Mouse (Mus musculus) thymus, adult 18-20 months (tissue): ENCODE data around the gene Plekhg4.

Experiments
- DNase-seq, 2 experiments: peaks; one replicate each; pipeline ENCODE4 v3.0.0; 2022; ENCODE audit warnings: mixed read lengths in 2 of 2

Plekhg4 gene

DNA sequence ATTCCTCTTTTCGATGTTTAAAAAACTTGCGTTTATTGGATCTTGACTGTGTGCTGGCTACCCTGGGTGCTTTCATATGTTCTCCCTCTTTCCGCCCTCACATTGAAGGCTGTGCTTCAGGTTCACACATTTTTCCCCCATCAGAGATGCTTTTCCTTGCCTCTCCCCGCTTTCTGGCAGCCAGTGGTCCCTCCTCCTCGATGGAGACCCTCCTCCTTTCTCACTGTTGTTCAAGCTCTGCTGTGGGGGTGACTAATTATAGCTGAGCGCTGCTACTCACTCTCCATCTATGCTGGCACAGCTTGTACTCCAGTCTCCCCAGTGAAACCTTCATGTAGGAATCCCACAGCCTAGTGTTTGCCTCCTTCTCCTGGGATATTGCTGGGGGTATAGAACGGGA, 22.9 kb upstream of the Plekhg4 start:
- no peak for DNase-seq

DNA sequence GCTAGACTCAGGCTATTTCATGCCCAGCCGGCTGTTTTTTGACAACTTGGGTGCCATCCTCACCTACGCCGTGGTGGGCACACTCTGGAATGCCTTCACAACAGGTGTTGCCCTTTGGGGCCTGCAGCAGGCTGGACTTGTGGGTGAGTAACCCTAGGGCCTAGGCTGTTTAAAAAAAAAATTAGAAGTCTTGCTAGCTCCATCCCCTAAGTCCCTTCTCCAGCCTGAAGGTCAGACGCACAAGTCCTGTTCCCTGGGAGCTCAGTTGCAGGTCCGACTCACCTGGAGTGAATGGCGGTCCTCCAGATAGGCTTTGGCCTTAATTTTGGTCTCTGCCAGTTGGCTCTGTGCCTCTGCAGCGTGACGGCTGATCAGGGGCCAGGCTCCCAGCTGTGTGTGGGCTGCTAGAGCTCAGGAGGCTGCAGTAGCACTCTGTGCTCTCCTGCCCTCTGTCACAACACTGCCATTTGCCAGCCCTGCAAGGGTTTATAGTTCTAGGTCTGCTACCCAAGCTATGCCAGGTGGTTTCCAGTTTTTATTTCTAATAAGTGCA, 19.4 kb upstream of the Plekhg4 start:
- DNase-seq, result no peak

DNA sequence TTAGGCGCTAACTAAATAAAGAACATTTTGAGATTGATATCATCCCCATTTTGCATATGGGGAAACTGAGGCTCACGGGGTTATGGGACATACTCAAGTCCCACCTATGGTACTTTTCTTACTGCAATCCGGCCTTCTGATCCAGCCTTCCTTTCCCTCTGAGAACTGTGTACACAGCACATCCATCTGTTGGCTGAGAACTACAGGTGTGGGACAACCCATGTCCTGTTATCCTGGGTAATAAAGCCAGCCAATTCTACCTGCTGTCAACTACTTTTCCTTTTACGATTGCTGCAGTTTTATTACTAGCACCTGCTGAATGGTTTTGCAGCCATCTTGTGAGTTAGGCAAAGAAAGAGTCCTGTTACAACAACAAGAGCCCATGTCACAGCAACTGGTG, 18.5 kb upstream of the Plekhg4 start:
- no peak for DNase-seq

DNA sequence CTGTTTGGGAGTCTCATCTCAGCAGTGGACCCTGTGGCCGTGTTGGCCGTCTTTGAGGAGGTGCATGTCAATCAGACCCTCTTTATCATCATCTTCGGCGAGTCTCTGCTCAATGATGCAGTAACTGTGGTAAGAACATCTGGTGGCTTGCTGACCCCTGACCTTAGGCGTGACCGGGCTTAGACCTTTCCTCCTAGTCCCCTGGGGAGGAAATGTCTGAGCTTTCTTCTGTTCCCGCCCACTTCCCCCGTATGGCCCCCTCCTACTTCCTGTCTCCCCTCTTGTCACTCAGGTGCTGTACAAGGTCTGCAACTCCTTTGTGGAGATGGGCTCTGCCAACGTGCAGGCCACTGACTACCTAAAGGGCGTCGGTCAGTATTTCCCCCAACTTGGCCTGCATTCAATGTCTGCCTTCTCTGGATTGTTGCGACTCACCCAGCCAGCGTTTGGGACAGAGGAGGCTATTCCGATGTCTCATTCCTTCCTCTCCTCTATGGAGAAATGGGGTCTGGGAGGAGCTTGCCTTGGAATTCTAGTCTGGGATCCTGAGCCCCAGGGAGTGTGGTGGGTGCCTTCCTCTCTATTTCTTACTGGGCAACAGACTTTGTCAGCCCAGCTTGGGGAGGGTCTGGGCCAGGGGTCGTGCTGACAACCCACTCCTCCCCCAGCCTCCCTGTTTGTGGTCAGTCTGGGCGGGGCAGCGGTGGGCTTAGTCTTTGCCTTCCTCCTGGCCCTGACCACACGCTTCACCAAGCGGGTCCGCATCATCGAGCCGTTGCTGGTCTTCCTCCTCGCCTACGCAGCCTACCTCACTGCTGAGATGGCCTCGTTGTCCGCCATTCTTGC, 17.7 kb upstream of the Plekhg4 start:
- DNase-seq, result peak; percentile 39 to 59

DNA sequence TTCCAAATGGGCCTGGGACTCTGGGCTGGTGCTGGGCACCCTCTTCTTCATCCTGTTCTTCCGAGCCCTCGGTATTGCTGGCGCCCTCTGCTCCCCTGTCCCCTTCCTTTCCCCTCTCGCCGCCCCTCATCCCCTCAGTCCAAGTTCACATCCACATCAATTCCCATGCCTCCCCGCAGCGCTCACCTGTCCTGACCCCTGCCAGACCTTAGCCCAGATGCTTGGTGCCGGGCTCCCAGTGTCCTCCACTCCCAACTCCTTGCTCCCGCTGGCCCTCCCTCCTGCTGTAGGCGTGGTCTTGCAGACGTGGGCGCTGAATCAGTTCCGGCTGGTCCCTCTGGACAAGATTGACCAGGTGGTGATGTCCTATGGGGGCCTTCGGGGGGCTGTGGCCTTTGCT, 16.4 kb upstream of the Plekhg4 start:
- no peak for DNase-seq

DNA sequence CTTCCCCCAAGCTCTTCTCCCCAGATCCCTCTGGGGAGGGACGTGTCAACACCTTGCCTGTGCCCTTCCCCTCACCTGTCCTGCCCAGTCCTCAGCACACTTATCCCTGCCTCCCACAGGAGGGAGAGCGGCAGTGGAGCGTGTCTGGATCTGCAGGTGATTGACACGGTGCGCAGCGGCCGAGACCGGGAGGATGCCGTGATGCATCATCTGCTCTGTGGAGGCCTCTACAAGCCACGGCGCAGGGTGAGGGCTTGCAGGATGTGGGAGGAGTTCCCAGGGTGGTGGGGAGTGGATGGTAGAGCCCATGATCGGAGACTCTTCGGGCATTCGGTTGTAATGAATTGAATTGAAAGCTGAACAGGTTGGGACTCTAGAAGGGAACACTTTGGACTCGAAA, 13.9 kb upstream of the Plekhg4 start:
- no peak for DNase-seq

DNA sequence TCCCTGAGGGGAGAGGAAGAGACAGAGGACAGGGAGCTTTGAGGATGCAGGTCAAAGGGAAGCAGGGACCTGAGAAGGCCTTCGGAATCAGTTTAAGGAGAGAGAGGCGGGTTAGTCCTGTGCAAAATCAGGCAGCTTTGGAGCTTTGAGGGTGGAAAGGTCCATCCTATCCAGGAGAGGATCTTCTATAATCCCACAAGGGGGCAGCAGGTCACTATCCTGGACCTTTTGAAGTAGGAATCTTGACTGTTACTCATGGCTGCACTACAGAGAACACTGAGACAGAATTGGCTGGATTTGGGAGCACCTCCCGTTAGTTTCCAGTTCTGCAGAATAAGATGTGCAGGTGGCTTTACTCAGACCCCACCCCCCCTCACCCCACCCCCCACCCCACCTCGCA, 13.4 kb upstream of the Plekhg4 start:
- no peak for DNase-seq

DNA sequence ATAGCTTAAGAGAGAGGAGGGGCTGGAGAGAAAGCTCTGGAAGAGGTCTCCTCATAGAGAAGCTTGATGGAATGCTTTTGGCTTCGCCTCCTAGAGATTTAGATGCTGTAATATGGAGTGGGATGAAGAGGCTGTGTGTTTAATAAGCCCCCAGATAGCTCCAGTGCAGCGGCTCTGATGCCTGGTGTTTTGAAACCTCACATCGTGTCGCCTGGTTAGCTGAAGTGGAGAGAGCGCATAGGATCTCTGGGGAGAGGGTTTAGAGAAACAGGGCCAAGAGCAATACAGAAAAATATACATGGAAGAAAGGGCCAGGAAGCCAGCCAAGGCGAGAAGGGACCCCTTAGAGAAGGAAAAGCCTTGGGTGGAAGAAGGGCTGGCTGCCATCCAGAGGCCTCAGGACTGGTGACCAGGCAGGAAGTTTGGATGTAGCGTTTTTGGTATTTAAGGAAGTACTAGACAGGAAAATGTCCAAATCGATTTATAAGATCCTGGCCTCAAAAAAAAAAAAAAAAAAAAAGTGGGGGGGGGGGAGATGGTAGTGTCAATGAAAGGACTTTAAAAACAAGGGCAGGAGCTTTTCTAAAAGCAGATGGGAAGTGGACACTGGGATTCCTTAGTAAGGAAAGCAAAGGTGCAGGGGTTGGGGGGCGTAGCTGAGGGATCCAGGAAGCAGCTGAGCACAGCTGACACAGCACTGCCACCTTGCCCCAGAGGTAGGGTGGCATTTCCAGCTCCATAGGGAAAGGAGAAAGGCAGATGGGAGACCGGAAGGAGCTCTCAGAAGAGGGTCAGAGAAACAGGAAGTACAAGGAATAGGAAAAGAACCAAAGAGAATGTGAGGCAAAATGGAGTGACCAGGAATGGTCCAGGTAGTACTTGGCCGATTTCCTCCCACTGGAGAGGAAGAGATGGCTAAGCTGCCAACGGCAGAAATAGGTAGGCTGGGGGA, 11.0 kb upstream of the Plekhg4 start:
- DNase-seq, result no peak

DNA sequence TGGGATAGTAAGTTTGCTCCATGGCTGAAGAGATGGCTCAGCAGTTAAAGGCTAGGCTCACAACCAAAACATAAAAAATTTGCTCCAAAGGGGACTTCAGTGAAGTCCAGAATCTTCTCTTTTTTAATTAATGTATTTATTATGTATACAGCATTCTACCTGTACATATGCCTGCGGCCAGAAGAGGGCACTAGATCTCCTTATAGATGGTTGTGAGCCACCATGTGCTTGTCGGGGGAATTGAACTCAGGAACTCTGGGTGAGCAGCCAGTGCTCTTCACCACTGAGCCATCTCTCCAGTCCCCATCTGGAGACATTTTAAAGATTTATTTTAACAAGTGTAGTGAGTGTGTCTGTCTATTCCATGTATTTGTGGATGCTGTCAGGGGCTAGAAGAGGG, 6.0 kb upstream of the Plekhg4 start:
- no peak for DNase-seq

DNA sequence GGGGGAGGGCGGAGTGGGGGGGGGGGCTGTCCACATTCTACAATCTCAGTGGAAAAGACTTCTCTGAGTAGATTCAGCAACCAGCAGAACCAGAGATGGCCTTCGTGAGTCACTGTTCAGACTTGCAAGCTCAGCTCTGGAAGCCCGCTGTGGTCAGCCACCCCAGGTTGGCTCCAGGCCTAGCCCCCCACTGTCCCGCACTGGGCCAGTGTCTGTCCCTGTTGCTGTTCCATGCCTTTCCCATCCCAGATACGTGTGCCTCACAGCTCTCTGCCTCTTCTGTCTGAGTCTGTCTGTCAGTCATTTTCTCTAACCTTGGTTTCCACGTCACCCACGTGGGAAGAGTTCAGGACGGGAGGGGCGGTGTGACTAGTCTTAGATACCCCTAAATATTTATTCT, 601 bp upstream of the Plekhg4 start:
- DNase-seq, result no peak

DNA sequence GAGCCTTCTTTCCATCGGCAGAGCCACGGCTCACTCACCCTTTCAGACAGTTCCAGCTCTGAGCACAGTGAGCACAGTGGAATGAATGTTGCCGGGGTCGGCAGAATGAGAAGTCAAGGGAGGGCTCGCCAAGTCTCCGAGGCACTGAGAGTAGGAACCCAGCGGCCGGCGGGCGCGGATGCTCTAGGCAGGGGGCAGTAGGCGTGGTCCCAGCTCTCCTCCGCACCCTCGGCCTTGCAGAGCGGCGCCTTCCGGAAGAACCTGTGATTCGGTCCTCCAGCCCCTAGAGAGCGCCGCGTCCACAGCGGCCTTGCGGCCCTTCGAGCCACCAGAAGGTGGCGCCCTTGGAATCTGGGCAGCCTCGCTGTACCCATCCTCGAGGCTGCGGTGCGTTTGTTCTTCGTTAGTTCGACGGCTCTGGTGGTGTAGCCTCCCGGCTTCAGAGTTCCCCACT, 1.5 kb downstream of the Plekhg4 start:
- DNase-seq, result no peak

DNA sequence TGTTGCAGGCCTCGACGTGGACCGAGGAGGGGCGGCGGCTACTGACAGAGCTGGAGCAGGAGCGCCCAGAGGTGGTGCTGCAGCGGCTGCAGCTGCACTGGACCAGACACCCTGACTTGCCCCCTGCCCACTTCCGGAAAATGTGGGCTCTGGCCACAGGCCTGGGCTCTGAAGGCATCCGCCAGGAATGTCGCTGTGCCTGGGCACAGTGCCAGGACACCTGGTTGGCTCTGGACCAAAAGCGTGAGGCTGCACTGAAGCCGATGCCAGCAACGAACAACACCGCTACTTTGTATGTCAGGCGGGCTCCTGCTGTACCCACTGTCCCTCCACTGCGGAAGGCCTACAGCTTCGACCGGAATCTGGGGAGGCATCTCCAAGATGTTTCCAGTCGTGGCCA, 5.6 kb downstream of the Plekhg4 start:
- no peak for DNase-seq

DNA sequence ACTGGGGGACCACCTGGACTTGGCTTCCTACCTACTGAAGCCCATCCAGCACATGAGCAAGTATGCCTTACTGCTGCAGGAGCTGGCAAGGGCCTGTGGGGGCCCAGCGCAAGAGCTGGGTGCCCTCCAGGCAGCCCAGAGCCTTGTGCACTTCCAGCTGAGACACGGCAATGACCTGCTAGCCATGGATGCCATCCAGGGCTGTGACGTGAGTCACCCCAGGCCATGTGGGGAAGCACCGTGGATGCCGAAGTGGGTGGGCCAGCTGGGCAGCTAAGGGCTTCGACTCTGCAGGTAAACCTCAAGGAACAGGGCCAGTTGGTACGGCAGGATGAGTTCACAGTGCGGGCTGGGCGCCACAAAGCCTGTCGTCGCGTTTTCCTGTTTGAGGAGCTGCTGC, 7.2 kb downstream of the Plekhg4 start:
- DNase-seq, result no peak

DNA sequence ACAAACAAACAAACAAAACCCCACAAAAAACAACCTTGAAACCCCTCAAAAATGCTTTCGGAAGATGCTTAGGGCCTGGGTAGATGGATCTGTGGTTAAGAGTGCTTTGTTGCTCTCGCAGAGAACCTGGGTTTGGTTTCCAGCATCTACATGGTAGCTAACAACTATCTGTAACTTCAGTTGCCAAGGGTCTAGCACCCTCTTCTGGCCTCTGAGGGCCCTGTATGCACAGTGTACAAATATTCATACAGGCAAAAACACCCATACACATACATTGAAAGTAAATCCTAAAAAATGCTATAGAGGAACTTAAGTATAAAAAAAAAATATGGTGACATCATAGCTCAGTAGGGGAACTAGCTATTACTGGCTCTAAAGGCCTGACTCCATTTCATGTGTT, 11.0 kb downstream of the Plekhg4 start:
- DNase-seq, result no peak

DNA sequence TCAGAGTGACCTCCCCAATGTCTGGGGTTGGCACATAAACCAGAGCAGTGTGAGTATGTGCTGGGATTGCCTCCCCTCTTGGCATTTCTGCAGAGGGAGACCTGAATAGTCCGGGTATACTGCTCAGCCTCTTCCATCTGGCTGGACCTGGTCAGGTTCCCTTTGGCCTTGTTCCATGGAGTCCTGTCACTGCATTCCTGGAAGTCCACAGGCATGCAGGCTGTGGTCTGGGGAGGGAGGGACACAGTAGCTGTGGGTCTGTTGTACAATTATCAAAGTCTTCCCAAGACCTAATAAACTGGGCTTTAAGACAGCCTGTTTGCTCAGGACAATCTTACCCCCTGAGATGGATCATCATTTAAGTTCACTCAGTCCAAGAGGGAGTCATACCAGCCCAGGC, 14.1 kb downstream of the Plekhg4 start:
- DNase-seq, result no peak

DNA sequence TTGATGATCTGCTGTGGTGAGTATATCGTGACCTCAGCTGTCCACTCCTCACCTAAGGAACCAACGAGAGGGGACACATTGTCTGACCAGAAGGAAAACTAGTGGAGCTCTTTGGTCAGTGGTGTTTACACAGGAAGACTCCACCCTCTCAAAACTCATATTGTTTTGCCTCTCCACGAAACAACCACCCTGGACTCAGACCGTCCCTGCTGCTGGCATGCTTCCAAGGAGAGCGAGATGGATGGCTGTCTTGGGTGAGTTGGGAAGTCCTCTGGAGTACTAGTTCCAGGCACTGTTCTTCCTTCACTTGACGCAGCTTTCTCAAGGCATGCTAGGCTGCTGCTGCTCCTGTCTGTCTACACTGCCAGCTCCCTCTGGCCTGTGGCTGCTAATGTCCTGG, 16.0 kb downstream of the Plekhg4 start:
- no peak for DNase-seq

DNA sequence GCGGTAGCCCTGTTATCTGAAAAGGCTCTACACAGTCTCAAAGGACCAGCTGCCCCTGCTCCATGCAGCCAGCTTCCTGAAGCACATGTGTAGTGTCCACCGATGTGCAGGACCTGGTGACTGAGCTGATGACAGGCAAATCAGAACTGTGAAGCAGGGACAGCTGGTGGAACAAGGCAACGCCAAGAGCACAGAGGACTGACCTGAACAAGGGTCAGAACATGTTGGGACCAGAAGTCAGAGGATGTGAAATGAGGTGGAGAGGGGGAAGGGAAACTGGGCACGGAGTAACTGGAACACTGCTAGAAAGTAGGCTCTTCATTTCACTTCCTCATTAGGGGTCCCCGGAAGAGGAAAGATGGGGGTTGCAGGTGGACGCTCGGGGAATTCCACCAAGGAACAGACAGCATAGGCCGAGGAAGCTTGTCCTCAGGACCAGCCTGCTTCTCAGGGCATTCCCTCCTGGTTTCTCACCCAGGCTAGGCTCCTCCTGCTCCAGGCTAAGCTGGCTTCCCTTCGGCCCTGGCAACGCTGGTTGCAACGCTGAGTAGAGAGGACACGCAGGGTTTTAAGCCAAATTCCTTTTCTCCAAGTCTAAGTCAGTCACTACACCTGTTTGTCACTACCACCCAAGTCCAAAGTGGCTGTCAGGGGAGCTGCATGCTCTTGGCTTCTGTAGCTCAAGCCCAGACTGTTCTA, 20.2 kb downstream of the Plekhg4 start:
- DNase-seq, result no peak

DNA sequence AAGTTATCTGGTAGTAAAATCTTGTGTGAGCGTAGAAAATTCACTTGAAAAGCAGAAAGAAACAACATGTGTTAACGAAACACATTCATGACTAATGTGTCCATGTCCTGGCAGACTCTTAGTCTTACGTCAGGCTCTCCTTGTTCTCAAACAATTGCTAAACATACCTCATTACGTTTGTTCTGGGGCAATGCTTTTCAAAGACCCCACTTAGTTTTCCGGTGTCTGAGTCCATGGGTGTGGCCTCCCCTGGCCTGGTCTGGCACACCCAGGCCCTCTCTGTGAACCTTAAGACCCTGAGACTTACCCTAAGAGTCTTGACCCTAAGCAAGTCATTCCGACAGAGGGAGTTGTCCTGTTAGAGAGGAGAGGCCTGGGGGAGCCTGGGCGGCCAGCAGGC, 20.8 kb downstream of the Plekhg4 start:
- no peak for DNase-seq

DNA sequence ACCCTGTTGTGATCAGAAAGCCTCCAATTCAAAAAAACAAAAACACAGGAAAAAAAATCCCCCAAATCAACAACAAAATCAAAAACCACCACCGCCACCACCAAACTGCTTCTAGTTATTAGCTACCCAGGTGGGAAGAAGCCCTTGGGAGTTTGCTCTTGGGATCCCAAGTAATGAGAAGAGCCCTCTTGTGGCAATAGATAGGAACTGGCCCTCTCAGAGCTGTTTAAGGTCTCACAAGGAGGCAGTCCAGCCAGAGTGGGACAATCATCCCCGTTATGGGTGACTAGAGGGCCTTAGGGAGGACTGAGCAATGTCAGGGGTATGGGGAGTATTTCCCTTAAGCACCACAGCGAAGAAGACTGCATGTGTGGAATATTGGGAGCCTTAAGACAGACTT, 24.7 kb downstream of the Plekhg4 start:
- peak in 1 of 2 experiments; percentile 18 for DNase-seq

DNA sequence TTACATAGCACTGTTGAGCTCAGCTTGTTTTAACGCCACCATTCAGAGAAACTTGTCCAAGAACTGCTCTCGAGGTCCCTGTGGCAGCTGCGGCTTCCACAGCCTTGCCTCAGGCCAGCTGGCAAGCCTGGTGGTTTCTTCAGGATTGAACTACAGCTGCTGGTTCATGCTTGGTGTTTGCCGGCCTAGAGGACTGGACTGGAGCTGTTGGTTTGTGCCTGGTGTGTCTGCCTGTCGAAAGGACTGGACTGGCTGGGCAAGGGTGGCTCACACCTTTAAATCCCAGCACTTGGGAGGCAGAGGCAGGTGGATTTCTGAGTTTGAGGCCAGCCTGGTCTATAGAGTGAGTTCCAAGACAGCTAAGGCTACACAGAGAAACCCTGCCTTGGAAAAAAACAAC, 26.9 kb downstream of the Plekhg4 start:
- DNase-seq, result no peak

DNA sequence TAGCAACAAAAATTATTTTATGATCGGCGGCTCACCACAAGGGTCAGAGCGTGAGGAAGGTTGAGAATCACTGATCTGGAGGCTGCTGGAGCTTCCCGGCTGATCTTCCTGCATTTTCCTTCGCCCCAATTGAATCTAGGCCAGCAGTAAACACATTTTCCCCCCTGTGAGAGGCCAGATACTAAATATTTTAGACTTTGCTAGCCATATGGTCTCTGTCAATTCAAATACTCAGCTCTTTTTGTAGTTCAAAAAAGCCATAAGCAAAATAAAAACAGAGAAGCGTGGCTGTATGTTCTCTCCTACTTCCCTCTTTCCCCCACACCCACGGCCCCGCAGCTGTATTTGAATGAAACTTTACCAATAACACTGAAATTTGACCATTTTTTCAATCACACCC, 30.4 kb downstream of the Plekhg4 start:
- no peak for DNase-seq

DNA sequence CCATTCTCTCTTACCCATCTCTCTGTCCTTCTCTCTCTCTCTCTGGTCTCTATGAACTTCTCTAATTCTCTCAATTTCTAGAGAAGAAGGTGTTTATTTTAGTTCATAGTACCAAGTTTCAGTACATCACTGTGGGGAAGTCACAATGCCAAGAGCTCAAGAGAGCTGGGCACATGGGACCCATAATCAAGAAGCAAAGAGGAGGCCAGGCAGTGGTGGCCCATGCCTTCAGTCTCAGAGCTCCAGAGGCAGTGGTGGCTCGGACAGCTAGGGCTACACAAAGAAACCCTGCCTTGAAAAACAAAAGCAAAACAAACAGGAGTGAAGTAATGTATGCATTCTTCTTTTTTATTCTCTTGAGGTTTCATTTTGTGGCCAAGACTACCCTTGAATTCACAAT, 31.4 kb downstream of the Plekhg4 start:
- DNase-seq, result no peak

DNA sequence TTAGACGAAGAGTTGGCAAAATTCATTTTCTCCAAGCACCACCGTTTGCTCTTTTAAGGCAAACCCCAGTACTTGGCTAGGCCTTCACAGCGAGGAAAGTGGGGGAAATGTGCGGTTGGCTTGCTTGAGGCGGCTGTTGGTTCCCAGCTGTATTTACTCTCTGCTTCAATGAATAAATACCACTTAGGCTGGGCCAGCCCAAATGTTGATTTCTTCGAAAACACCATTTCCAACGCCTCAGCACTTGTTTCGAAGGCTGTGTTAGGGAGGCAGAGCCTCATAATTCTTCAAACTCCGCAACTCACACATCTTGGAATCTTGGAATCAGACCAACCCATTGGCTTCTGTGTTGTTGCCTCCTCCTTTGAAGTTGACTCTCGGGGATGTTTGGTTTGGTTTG, 33.3 kb downstream of the Plekhg4 start:
- no peak for DNase-seq
